Mouse (Mus musculus) stomach, postnatal 0 days (tissue): ENCODE data around the gene Mex3b.

Source experiments
- CTCF ChIP-seq: IDR thresholded peaks from 2 replicates; pipeline ENCODE4 v1.5.1; 2016; ENCODE audit warnings: antibody characterized with exemption, low read depth, mild to moderate bottlenecking, moderate library complexity
- EP300 ChIP-seq: optimal IDR thresholded peaks from 2 replicates; pipeline ENCODE3; 2016; ENCODE audit warnings: antibody characterized with exemption

DNA sequence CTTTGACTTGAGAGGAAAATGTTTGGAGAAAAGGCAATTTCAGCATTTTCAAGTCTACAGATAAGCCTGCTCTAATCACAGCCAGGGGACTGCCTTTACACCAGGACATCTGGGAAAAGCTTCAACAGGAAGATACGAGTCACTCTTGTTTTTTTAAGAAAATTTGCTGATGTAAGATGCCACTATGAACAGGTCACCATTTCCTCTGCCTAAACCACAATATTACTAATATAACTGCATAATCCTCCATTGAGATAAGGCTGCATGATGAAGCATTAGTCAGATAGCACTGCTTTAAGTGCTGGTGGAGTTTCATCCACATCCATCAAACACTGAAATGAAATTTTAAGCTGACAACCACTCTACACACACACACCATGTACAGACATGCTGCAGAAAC, 27.2 kb downstream of the Mex3b start:
- TF ChIP-seq CTCF: no peak
- no peak for TF ChIP-seq EP300
